Mouse (Mus musculus) thymus, postnatal 10 days (tissue): ENCODE results near the gene Phactr4.

ENCODE experiments used
- DNase-seq, 2 experiments: peaks; one replicate each; pipeline ENCODE4 v3.0.0; 2021; ENCODE audit warnings: low spot score in 2 of 2

Phactr4 gene

DNA sequence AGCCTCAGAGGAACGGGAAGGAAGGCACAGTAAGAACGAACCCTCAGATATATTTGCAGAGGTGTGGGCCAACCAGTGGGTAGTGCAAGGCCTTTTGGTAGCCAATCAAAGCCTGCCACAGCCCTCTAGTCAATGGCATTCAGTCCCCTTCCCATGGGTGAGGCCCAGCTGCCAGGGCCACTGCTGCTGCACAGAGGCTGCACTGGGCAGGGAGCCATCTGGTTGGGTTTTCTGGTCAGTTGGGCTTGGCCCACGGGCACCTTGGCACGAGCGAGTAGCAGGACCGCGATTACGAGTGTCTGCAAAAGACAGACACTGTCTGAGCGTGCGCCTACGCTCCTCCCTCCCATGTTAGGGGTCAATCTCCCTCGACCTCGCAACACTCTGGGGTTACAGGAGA, 83.3 kb downstream of the Phactr4 start:
- DNase-seq: no peak

DNA sequence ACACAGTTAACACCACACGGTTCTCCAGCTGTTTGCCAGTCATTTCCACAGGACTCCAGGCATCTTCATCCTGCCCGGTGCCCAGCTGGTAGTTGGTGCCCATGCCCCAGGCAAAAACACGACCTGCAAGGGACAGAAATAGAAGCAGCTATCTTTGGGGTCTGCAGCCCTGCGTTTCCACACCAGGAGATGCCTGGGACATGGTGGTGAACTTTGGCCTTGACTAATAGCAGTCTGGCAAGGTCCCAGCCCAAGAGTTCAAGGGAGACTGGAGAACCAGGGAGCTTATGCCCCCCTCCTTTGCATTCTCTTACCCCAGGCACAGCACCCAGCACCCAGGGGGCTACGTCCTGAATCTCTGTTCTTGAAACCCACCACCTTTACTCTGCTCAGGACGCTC, 89.4 kb downstream of the Phactr4 start:
- no peak for DNase-seq

DNA sequence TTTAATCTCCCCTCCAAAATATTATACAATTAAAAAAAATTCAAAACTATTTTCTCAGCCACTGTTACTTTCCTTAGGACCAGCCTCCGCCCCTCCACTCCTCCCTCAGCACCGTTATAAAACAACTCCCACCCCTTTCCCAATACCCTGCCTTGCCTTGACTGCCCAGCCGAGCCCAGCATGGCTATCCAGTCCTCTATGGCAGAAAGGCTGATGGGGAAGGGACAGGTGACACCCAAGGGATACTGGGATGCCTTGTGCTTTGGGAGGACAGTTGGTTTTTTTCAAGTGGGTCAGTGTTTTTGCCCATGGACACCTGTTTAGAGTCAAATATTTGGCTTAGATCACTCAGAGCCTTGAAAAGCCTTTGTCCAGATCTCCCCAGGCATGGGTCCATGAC, 90.3 kb downstream of the Phactr4 start:
- DNase-seq: no peak

DNA sequence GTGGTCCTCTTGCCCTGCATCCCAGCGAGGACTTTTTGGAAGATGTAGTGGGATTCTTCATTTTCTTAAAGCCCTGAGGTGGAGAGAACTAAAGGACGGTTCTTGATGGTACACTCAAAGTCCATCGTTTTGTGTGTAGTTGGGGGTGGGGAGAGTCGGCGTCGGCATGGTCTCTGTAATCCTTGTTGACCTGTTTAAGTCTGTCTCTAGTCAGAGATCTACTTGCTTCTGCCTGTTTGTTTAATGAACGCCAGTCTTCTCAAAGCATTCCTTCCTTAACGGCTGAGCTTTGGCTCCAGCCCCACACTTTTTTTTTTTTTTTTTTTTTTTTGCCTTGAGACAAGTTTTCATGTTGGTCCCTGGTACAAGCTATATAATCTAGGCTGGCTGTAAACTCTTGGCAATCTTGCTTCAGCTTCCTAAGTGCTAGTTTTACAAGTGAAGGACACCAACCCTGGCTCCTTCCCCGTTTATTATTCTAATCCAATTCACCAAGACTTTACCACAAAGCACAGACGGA, 92.4 kb downstream of the Phactr4 start:
- DNase-seq: no peak

DNA sequence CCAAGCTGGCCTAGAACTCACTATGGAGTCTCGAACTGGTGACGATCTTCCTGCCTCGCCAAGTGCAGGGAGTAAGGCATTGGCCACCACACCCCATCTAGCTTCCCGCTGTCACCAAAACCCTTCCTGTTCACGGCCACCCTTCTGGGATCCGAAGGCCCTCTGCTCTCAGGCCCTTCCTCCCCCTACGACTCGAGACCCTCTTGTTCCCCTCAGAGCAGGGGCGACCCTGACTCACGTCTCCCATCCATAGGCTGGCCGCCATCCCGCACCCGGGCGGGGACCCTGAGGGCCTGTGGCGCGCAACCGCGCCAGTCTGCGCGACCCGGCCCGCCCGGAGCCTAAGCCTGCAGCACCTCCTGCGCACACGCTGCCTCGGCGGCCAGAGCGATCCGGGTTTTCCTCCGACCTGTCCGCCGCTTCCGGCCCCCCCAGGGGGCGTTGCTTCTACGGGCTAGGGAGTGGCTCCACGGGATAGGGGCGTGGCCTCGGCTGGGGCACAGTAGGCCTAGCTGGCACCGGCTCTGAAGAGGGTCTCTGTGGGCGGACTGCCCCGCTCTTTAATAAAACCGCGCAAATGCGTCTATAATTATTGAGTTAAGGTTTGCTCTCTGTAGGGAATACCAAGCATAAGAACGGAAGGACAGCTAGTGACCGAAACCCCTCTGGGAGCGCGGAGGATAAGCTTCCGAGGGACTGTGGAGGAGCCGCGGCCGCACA, 93.0 kb downstream of the Phactr4 start, which contains the start of gene Trnau1ap:
Gene Trnau1ap, minus strand, starts transcription at position 424 of the 720 bp plus-strand sequence.
- peak; percentile 76 to 85 for DNase-seq

DNA sequence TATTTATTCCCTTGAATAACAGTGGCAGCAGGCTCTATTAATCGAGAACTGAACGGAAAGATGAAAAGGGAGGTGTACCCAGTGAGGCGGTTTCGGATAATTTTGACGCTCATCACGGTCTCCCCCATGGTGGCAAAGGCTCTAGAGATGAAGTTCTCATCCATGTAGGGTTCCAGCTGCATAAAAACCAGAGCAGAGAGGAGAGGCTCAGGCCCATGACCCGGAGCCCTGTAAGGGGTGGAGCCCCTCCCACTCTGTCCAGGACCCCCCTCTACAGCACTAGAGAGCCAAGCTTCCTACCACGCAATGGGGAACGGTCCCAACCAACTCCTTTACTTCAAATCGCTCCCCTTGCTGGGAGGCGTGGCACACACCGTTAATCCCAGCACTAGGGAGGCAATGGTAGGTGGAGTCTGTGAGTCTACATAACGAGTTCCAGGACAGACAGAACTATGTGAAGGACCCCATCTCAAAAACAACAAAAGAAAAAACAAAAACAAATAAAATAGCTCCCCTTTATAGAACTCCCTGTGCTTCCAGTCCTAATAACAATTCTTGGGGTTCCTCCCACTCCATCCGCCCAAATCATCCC, 93.8 kb downstream of the Phactr4 start:
- no peak for DNase-seq

DNA sequence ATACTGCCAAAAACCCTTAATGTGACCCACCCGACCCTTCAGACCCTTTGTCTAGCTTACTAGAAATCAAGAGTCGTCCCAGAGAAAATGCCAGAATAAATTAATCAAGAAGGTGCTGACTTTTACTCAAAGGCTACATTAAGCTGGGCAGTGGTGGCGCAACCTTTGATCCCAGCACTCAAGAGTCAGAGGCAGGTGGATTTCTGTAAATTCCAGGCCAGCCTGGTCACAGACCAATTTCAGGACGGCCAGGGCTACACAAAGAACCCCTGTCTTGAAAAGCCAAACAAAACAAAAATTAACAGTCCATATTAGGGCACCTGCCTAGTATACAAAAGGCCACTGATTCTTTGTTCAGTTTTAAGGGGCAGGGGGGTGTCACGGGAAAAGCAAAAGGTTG, 95.8 kb downstream of the Phactr4 start:
- DNase-seq: no peak

DNA sequence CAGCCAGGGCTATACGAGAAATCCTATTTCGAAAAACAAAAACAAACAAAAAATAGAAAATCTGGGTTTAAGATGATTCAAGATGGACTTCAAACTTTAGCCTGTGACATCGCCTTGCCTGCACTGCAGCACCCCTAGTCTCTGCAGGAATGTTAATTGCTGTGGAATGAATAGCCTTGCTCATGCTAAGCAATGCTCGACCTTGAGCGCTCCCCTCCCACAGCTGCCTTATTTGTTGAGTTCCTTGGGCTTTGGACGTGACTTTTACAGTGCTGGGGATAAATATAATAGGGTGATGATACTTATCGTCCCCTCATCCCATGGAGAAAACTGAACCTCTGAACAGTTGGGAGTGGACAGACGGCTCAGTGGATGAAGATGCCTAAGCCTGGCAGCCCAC, 106.6 kb downstream of the Phactr4 start:
- DNase-seq: no peak

DNA sequence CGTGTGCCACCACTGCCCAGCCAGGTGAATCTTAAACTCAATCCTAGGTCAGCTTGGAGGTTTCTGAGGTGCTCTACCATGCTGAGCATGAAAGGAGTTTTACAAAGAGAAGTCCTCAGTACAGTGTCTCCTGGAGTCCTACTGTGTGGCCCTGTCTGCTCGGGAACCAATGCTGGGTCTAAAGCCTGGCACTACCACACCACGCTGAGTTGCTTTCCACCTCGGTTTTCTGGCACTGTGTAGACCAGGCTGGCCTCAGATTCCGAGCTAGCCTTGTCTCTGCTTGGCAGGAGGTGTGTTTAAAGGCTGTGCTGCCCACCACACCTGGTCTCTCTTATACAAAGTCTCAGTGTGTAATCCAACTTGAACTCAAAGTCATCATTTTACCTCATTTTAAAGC, 109.7 kb downstream of the Phactr4 start:
- no peak for DNase-seq

DNA sequence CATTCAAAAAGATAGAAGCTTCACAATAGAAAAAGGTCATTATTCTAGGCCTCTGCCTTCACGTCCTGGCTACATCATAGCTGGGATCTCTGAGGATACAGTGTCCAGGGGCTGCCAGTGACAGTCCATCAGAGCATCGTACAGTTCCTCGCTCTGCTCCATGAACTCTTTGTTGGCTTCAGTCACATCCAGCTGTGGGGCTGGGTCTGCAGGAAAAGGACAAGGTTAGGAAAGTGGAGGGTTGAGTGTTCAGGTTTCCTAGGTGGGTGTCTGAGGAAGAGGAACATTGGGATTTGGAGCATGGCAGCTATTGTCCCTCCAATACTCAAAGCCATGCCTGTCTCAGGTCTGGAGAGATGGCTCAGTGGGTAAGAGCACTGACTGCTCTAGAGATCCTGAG, 110.5 kb downstream of the Phactr4 start:
- DNase-seq: no peak

DNA sequence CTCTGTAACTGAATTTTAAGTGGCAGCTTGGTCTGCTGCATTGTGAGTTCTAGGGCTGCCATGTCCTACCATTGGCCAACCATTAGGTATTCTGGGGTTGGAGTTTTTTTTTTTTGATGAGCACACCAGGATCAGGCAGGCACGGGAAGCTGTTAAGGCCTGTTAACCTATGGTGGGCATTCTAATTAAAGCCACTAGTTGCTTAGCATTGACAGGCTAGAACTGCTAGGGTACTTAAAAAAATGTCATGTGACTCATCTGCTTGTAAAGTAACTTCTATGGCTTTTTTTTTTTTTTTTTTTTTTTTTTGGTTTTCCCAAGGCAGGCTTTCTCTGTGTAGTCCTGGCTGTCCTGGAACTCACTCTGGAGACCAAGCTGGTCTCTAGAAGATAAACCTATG, 111.1 kb downstream of the Phactr4 start:
- DNase-seq: no peak

DNA sequence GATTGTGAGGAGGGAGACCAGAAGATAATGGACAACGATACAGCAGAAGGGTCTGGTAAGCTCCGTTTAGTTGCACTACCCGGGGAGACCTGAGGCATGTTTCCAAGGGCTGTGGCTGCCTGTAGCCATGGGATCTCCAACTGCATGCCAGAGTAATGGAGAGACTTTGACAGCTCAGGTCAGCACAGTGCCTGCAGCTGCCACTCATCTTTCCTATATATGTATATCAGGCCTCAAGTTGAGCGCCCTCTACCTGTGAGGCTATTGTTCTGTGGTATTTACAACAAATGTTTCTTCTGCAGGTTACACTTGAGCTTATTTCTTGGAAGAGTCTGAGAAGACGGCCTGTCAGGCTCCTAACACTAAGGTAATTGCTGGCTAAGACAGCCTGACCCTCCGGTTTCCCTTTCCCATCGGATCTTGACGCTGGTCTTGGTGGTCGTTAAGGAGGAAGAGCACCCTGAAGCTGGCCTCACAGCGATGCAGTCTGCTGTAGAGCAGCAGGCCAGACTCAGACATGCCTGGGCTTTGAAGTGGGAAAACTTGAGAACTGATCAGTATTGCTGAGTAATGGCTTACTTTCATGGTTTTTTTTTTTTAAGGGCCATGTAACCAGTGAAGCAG, 112.3 kb downstream of the Phactr4 start:
- DNase-seq: peak; percentile 59 to 74

DNA sequence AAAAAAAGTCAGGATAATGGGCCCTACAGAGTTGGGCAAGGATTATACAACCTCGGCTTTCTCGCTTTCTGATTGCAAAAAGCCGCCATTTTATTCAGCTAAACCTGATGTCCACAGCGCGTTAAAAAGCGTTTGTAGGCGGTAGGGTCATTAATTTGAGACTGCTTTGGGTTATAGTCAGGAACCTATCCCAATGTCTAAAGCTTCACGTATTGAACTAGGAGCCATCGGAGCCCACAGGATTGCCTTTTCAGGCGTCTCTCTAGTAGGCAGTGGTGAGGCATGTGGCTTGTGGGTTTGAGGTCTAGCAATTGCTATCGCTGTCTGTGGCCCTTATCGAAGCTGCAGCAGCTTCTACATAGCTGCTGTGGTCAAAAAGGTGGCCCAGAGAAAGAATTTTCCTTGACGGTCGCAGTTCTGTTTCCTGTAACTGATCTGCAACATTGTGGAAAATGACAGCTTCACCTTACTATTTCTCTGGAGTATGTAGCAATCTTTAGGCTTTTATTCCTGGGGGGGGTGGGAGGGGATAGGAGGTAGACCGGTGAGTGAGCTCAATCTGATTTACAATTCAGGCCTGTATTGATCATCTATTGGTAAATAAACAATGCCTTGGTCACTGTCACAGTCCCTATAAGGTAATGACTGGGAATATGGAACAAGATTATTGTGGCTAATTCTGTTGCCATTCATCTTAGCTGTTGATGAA, 113.0 kb downstream of the Phactr4 start:
- no peak for DNase-seq

DNA sequence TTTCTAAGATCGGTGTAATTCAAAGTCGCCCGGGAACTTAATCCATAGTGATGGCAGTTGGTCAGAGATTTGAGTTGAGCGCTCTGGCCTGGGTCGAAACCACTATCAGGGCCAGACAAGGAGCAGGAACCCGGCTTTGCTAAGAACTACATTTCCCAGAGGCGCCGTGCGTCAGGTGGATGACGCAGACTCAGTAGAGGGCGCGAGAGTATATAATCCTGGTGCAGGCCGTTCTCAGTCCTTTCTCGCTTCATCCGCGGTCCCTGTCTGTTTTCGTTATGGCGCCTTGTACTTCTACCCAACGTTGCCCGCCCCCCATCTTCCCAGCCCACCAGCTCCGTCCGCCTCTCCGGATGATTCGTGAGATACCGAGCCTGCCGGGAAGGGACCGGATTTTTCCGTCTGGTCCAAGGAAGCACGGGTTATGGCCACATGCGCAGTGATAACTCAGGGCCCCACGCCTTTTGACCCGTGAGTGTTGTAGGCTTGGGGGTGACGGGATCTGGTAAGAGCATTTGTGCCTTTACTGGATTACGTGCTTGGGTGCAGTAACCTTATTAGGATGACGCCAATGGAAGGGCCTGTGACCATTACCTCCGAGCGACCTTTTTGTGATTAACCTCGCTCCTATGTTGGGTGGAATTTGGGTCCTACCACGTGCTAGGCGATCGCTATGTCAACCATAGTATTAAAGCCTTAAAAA, 113.7 kb downstream of the Phactr4 start:
- peak; percentile 83 to 90 for DNase-seq

DNA sequence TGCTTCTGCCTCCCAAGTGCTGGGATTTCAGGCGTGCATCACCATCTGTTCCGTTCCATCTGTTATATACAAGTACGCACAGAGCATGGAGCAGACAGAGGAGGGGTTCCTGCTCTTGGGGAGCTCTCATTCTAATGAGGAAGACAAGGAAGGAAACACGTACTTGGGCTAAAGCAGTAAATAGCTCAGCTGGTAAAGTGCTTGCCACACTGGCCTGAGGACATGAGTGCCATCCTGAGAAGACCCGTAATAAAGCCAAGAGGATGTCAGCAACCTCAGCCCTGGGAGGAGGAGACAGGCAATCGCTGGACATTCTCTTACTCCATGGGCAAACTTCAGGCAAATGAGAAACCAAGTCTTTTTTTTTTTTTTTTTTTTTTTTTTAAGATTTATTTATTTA, 116.3 kb downstream of the Phactr4 start:
- no peak for DNase-seq
